Mouse (Mus musculus): ENCODE measurements around the gene Sv2b. TPM values are rescaled to one million over a fixed set of nuclear protein-coding genes. Genes with fewer than 3 reads are reported as not detected.

The Sv2b gene
- total and polyA plus RNA-seq, 2 experiments from 2014 or later = 21.2 to 54.1 TPM

DNA sequence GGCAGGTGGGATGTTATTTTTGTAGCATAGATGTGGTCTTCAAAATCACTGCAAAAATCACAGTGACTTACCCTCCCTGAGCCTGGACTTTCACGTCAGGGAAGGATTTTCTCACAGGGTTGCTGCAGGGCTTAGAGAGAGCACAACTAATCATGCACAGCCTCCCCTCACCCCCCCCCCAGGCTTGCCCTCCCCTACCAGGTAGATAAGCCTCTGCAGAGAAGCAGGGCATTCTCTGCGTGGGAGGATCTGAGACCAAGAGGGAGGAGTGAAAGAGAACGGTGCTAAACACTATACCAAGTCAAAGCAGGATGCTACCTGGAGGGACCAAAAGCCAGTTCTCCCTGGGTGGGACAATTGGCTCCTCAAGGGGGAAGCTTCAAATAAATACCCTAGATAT lies 31.2 kb downstream of the Sv2b start:
- no peak for TF ChIP-seq CTCF (IDR thresholded peaks at IDR 0.05; ENCODE audit: low read depth)
- WGBS = 18% methylated on average over 3 of the region's 3 CpGs
- Histone ChIP-seq H3K4me3 (ENCODE audit: low read depth, low read length) (no peak overlapping the region), H3K9me3 (ENCODE audit: low read length) (no peaks in the 10 kb centered on the region), H3K9ac (no peak overlapping the region), H3K27me3 (ENCODE audit: insufficient read depth, low read length) (no peaks in the 10 kb centered on the region), H3K27ac (ENCODE audit: low read depth, low read length) (no peak overlapping the region), H3K36me3 (ENCODE audit: insufficient read depth) (no peaks in the 10 kb centered on the region), H3K4me1 (ENCODE audit: insufficient read depth) (0 out of 2 replicates have a peak, but pooled peaks cover 4% of the 10 kb centered on the region), H3K4me2 (ENCODE audit: low read depth) (no peak overlapping the region)
- DNase-seq = no peak
- no peak for ATAC-seq

DNA sequence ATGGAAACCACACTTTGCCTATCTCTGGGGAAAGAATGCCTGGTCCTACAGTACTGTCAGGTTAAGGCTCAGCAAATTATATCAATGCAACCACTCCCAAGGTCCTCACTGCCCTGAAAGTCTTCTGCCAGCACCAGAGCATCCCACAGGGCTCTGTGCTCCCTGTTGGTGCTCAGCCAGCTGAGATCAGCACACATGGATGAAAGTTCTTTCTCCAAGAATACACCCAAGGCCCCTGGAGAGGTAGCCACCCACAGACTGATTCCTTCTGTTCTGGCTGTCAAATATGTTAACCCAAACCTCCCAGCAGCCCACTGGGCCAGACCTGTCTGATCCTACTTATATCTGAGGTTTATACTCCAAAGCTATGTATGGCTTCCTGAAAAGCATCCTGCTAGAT lies 32.3 kb downstream of the Sv2b start:
- H3K4me1 ChIP-seq (ENCODE audit: insufficient read depth) = 0 out of 2 replicates have a peak, but pooled peaks cover 4% of the 10 kb centered on the region
- H3K27me3 ChIP-seq (ENCODE audit: insufficient read depth, low read length) = no peaks in the 10 kb centered on the region
- no peak overlapping the region for H3K27ac ChIP-seq (ENCODE audit: low read depth, low read length)
- DNase-seq (no peak), ATAC-seq (no peak)
- no peak overlapping the region for H3K9ac ChIP-seq
- TF ChIP-seq CTCF (IDR thresholded peaks at IDR 0.05; ENCODE audit: low read depth) = no peak
- no peak overlapping the region for H3K4me3 ChIP-seq (ENCODE audit: low read depth, low read length)
- H3K4me2 ChIP-seq (ENCODE audit: low read depth) = no peak overlapping the region
- H3K9me3 ChIP-seq (ENCODE audit: low read length) = no peaks in the 10 kb centered on the region
- H3K36me3 ChIP-seq (ENCODE audit: insufficient read depth) = no peaks in the 10 kb centered on the region

DNA sequence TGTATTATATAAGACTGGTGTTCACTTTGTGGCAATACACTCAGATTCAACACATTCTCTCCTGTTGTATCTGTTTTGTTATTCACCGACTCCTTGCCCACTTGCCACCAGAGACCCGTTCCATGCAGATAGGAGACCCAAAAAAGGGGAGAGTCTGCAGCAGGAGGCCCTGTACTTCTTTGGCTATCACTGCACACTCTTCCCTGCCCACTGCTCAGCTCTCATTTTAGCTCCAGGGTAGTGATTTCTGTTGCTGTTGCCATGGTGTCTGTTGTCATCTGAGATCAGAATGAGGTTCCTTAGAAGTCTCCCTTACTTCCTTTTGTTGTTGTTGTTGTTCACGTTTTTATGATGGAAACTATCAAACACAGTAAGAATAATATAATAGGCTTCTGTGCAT lies 34.5 kb downstream of the Sv2b start:
- no peak for ATAC-seq
- WGBS = 63% methylated on average over 3 of the region's 3 CpGs

DNA sequence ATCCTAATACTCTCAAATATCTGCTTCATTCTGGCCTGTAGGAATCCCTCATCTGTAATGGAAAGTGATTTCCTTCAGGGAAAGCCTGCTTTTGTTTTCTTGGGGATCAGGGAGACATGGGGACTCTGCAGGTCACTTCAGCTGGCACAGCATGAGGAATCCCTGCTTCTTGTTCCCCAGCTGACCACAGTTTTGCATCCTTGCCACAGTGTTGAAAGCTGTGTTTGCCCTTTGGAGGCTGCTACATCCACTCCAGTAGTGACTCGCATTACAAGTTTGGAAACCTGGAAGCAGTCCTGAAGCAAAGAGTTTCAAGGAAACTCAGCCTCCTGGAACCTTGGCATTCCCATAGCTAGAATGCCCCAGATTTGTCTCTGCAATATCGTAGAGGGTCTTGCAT lies 35.4 kb downstream of the Sv2b start:
- no peak for TF ChIP-seq CTCF (IDR thresholded peaks at IDR 0.05; ENCODE audit: low read depth)
- 54% methylated on average over 2 of the region's 2 CpGs for WGBS
- Histone ChIP-seq H3K4me1 (ENCODE audit: insufficient read depth) (no peaks in the 10 kb centered on the region), H3K4me3 (ENCODE audit: low read depth, low read length) (no peak overlapping the region), H3K4me2 (ENCODE audit: low read depth) (no peak overlapping the region), H3K27ac (ENCODE audit: low read depth, low read length) (no peak overlapping the region), H3K27me3 (ENCODE audit: insufficient read depth, low read length) (no peaks in the 10 kb centered on the region), H3K9me3 (ENCODE audit: low read length) (no peaks in the 10 kb centered on the region), H3K36me3 (ENCODE audit: insufficient read depth) (no peaks in the 10 kb centered on the region), H3K9ac (no peak overlapping the region)
- no peak for DNase-seq
- ATAC-seq = no peak

More for the DNA sequence above, 34.5 kb downstream of the Sv2b start:
- no peak for DNase-seq
- Histone ChIP-seq H3K9me3 (ENCODE audit: low read length) (no peaks in the 10 kb centered on the region), H3K4me1 (ENCODE audit: insufficient read depth) (no peaks in the 10 kb centered on the region), H3K4me3 (ENCODE audit: low read depth, low read length) (no peak overlapping the region), H3K4me2 (ENCODE audit: low read depth) (no peak overlapping the region), H3K27ac (ENCODE audit: low read depth, low read length) (no peak overlapping the region), H3K36me3 (ENCODE audit: insufficient read depth) (no peaks in the 10 kb centered on the region), H3K27me3 (ENCODE audit: insufficient read depth, low read length) (no peaks in the 10 kb centered on the region), H3K9ac (no peak overlapping the region)
- TF ChIP-seq CTCF (IDR thresholded peaks at IDR 0.05; ENCODE audit: low read depth) = no peak

- Histone ChIP-seq H3K4me1 (ENCODE audit: insufficient read depth) (no peaks in the 10 kb centered on the region), H3K9ac (no peak overlapping the region), H3K27ac (ENCODE audit: low read depth, low read length) (no peak overlapping the region), H3K9me3 (ENCODE audit: low read length) (no peaks in the 10 kb centered on the region), H3K4me2 (ENCODE audit: low read depth) (no peak overlapping the region), H3K27me3 (ENCODE audit: insufficient read depth, low read length) (no peaks in the 10 kb centered on the region), H3K36me3 (ENCODE audit: insufficient read depth) (no peaks in the 10 kb centered on the region), H3K4me3 (ENCODE audit: low read depth, low read length) (no peak overlapping the region)
- ATAC-seq = peak; percentile 55
- 40% methylated on average over 3 of the region's 3 CpGs for WGBS
- peak; percentile 30 for DNase-seq
- no peak for TF ChIP-seq CTCF (IDR thresholded peaks at IDR 0.05; ENCODE audit: low read depth)
Observed at GRCm38 (mm10) chr7:75271921-75272381, 37.1 kb downstream of the Sv2b start.

- 67% methylated on average over 3 of the region's 3 CpGs for WGBS
Observed at GRCm38 (mm10) chr7:75271306-75271705, 37.8 kb downstream of the Sv2b start.

DNA sequence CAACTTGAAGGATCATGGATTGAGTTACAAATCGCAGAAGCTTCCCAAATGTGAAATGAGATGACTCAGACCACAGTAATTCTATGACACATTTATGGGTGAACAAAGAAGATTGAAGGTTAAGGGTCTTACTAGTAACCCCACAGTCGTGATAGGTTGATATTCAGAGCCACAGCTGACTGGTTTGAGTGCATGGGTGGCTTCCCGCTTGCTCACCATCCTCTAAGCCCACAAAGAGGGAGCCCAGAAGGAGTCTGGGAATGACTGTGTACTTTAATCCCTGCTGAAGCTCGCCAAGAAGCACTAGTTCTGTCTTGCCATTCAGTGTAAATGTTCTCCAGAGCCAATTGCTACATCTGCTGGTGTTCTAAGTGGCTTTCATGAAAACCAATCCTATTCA lies 41.8 kb downstream of the Sv2b start:
- no peak for ATAC-seq
- Histone ChIP-seq H3K27me3 (ENCODE audit: insufficient read depth, low read length) (no peaks in the 10 kb centered on the region), H3K4me2 (ENCODE audit: low read depth) (no peak overlapping the region), H3K9ac (no peak overlapping the region), H3K9me3 (ENCODE audit: low read length) (no peaks in the 10 kb centered on the region), H3K4me1 (ENCODE audit: insufficient read depth) (peaks cover 3% of the 10 kb centered on the region; the same call in 1 of the 2 replicates), H3K4me3 (ENCODE audit: low read depth, low read length) (no peak overlapping the region), H3K36me3 (ENCODE audit: insufficient read depth) (no peaks in the 10 kb centered on the region), H3K27ac (ENCODE audit: low read depth, low read length) (no peak overlapping the region)
- WGBS = 57% methylated on average over 4 of the region's 4 CpGs
- TF ChIP-seq CTCF (IDR thresholded peaks at IDR 0.05; ENCODE audit: low read depth) = no peak
- no peak for DNase-seq

More at GRCm38 (mm10) chr7:75271306-75271705, 37.8 kb downstream of the Sv2b start:
- no peak overlapping the region for H3K4me2 ChIP-seq (ENCODE audit: low read depth)
- no peak overlapping the region for H3K4me3 ChIP-seq (ENCODE audit: low read depth, low read length)
- no peak overlapping the region for H3K9ac ChIP-seq
- H3K27me3 ChIP-seq (ENCODE audit: insufficient read depth, low read length) = no peaks in the 10 kb centered on the region
- TF ChIP-seq CTCF (IDR thresholded peaks at IDR 0.05; ENCODE audit: low read depth) = no peak
- H3K4me1 ChIP-seq (ENCODE audit: insufficient read depth) = no peaks in the 10 kb centered on the region
- DNase-seq (no peak), ATAC-seq (no peak)
- H3K9me3 ChIP-seq (ENCODE audit: low read length) = no peaks in the 10 kb centered on the region
- H3K36me3 ChIP-seq (ENCODE audit: insufficient read depth) = no peaks in the 10 kb centered on the region
- H3K27ac ChIP-seq (ENCODE audit: low read depth, low read length) = no peak overlapping the region

Measured in forebrain, postnatal 0 days (tissue).